Mouse (Mus musculus) kidney, postnatal 10 days (tissue): ENCODE measurements at regions not wholly inside any gene's neighbourhood (a gene's known extent, or its start where the extent isn't known, plus 50 kb on each side); places are given as distances from the start of the nearest gene placed in this dataset.

ENCODE experiments used
- DNase-seq: peaks from one replicate; pipeline ENCODE4 v3.0.0; 2021; ENCODE audit warnings: mixed read lengths

- DNase-seq: no peak
These were observed 245.0 kb upstream of the Habp2 start for GRCm38 (mm10) chr19:56041930-56042329.

GRCm38 (mm10) chr19:56046784-56047390 is 240.1 kb upstream of the Habp2 start:
- no peak for DNase-seq

GRCm38 (mm10) chr19:56054186-56054585 is 232.8 kb upstream of the Habp2 start:
- no peak for DNase-seq

GRCm38 (mm10) chr19:56056397-56056796 is 230.5 kb upstream of the Habp2 start:
- DNase-seq: no peak

- no peak for DNase-seq
These were observed 224.9 kb upstream of the Habp2 start for GRCm38 (mm10) chr19:56061882-56062540.

GRCm38 (mm10) chr19:56063099-56063498 is 223.8 kb upstream of the Habp2 start:
- no peak for DNase-seq

- no peak for DNase-seq
These were observed 221.2 kb upstream of the Habp2 start for GRCm38 (mm10) chr19:56065730-56066129.

GRCm38 (mm10) chr19:56068165-56068564 is 218.8 kb upstream of the Habp2 start:
- DNase-seq: no peak

- DNase-seq: peak; percentile 14
These were observed 218.1 kb upstream of the Habp2 start for GRCm38 (mm10) chr19:56068854-56069253.

- peak; percentile 43 for DNase-seq
These were observed 217.7 kb upstream of the Habp2 start for GRCm38 (mm10) chr19:56069266-56069665.

- no peak for DNase-seq
These were observed 215.6 kb upstream of the Habp2 start for GRCm38 (mm10) chr19:56071340-56071739.

- no peak for DNase-seq
These were observed 210.8 kb upstream of the Habp2 start for GRCm38 (mm10) chr19:56076128-56076527.

- no peak for DNase-seq
These were observed 209.4 kb upstream of the Habp2 start for GRCm38 (mm10) chr19:56077491-56077890.

GRCm38 (mm10) chr19:56086413-56087083 is 200.4 kb upstream of the Habp2 start:
- no peak for DNase-seq

GRCm38 (mm10) chr19:56087127-56087526 is 199.8 kb upstream of the Habp2 start:
- DNase-seq: no peak

- peak; percentile 39 for DNase-seq
These were observed 197.1 kb upstream of the Habp2 start for GRCm38 (mm10) chr19:56089795-56090375.

- no peak for DNase-seq
These were observed 195.4 kb upstream of the Habp2 start for GRCm38 (mm10) chr19:56091581-56091980.

- DNase-seq: no peak
These were observed 191.1 kb upstream of the Habp2 start for GRCm38 (mm10) chr19:56095873-56096272.

GRCm38 (mm10) chr19:56099725-56100124 is 187.2 kb upstream of the Habp2 start:
- DNase-seq: no peak

GRCm38 (mm10) chr19:56100131-56100872 is 186.6 kb upstream of the Habp2 start:
- DNase-seq: no peak

GRCm38 (mm10) chr19:56102454-56103080 is 184.4 kb upstream of the Habp2 start:
- no peak for DNase-seq

GRCm38 (mm10) chr19:56105073-56105451 is 181.9 kb upstream of the Habp2 start:
- DNase-seq: no peak
